Mouse (Mus musculus): Measurements from ENCODE around the gene Gsg1l. TPM values are rescaled to one million over a fixed set of nuclear protein-coding genes. Genes with fewer than 3 reads are reported as not detected.

Gene Gsg1l
- total RNA-seq, 2 experiments from 2014 or later, result 15.5 to 18.8 TPM

DNA sequence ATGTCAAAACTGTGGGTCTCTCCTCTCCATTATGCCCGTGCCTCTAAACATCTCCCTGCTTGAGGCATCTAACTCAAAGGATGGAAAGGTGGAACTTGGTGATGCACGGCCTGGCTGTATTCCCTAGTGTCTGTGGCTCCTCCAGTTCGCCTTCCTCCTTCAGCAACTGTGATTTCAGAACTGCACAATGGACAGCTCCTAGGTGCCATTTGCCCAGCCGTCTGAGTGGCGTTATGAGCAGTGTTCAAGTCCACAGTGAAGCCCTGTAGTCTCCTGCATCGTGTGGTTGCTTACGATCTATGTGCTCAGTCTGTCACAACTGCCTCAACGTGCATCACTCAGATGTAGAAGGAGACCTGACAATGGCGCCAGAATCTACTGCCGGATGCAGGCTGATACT is 96.6 kb downstream of the Gsg1l start:
- no peak for DNase-seq (ENCODE audit: low spot score in 2 of 2)

DNA sequence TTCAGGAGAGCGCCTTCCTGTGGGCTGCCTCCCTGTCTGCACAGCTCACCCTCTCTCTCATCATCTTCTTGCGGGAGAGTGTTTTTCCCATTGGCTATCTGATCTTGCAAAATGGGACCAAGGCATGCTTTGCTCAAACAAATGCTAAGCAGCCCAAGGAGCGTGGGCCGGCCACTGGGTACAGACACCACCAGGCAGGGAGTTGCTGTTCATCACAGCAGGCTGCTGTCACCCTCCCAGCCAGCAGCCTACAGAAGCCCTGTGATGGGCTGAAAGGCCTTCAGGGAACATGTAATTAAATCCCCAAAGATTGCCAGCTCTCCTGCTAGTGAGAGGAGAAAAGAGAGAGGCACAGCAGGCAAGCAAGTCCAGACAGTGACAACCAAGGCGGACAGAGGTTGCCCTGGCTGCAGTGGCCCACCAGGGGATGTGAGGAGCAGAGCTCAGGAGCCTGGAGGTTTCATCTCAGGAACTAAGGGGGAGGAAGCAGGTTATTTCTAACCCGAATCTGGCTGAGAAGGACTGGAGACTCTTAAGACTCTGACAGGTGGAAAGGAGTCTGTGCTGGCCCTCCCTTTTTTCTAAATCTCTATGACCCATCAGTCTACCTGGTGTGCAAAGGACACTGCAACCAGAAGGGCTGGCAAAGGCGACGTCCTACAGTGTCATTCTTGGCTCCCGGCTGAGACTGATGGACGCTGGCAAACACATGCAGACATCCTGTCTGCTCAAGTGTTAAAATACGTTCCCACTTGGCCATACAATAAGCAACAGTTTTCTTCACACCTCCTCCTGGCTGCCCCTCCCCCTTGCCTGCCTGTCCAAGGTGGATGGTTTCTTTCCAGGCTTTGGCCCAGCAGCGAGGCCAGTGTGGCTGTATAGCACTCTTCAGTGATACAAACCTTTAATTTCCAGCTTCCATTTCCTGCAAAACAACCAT is 98.0 kb downstream of the Gsg1l start:
- DNase-seq (ENCODE audit: low spot score in 2 of 2), result no peak

- DNase-seq (ENCODE audit: low spot score in 2 of 2), result no peak
Observed at GRCm38 (mm10) chr7:125979591-125979990, 102.6 kb downstream of the Gsg1l start.

DNA sequence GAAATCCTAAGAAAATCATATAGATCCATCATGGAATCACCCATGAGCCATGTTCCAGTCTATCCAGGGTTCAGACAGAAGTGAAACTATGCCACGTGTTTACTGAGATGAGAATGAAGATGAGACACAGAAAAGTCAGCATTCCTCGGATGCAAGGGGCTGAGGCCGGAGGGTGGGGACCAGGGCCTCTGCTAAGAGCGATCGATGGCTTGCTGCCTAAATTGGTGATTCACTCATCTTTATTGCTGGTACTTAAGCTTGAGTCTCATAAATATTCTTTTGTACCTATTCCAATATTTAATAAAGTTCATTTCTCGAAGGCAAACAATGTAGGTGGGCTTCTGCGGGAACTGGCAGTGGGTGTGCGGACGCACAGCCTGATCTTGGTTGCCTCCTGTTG is 105.5 kb downstream of the Gsg1l start:
- DNase-seq (ENCODE audit: low spot score in 2 of 2), result no peak

GRCm38 (mm10) chr7:125975414-125975813 is 106.8 kb downstream of the Gsg1l start:
- no peak for DNase-seq (ENCODE audit: low spot score in 2 of 2)

- DNase-seq (ENCODE audit: low spot score in 2 of 2), result no peak
Observed at GRCm38 (mm10) chr7:125973874-125974273, 108.3 kb downstream of the Gsg1l start.

GRCm38 (mm10) chr7:125972776-125973175 is 109.4 kb downstream of the Gsg1l start:
- DNase-seq (ENCODE audit: low spot score in 2 of 2), result no peak

GRCm38 (mm10) chr7:125972174-125972672 is 110.0 kb downstream of the Gsg1l start:
- no peak for DNase-seq (ENCODE audit: low spot score in 2 of 2)

DNA sequence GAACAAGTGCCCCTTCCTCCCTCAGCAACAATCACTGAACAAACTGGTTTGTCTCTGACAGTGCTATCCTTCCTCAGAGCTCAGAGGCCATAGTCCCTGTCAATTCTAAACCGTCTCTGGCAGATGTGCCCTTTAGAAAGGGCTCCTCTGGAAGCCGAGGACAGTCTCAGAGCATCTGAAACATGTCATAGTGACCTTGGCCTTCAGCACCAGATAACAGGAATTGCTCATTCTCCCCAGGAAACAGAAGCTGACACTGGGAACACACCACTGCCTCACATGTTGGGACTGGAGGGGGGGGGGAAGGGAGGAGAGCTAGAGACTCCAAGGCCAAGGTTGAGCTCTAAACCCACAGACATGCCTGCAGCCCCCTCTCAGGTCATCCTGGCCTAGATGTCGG is 113.1 kb downstream of the Gsg1l start:
- no peak for DNase-seq (ENCODE audit: low spot score in 2 of 2)

DNA sequence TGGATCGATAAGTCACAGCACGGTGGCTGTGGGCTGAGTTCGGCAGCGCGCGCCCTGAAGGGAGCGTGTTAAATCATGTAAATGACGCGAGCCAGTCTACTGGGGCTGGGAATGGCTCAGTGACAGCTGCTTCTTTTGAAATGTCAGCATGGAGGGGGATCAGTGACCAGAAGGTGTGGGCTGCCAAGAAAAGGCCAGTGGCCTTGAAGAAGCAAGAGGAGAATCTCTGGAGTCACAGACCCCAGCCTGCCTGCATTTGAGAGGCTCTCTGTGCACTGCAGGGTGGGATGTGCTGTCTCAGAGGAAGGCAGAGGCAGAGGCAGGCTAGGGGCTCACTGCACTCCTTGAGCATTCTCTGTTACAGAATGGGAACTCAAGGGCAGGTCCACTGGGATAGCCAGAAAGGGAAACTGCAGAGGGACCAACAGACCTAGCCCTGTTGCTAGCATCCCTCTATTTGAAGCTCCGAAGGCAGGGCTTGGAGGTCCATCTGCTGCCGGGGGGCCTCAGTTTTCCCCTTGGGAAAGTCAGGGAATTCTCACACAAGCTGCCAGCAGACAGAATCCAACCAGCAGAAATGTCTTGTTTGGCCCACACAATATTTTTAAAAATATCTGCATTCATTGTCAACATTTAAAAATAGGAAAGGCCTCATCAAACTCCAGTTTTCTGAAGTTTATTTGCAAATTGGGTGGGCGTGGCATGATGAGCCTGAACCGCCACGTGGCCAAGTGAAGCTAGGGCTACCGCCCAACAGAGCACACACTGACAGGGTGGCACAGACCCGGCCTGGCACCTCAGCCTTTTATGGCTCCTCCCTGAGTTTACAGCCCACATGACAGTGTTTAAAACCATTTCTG is 115.6 kb downstream of the Gsg1l start:
- DNase-seq (ENCODE audit: low spot score in 2 of 2), result no peak

GRCm38 (mm10) chr7:125964087-125964607 is 118.1 kb downstream of the Gsg1l start:
- DNase-seq (ENCODE audit: low spot score in 2 of 2), result no peak

- no peak for DNase-seq (ENCODE audit: low spot score in 2 of 2)
Observed at GRCm38 (mm10) chr7:125959294-125960048, 122.7 kb downstream of the Gsg1l start.

GRCm38 (mm10) chr7:125958856-125959255 is 123.4 kb downstream of the Gsg1l start:
- no peak for DNase-seq (ENCODE audit: low spot score in 2 of 2)

DNA sequence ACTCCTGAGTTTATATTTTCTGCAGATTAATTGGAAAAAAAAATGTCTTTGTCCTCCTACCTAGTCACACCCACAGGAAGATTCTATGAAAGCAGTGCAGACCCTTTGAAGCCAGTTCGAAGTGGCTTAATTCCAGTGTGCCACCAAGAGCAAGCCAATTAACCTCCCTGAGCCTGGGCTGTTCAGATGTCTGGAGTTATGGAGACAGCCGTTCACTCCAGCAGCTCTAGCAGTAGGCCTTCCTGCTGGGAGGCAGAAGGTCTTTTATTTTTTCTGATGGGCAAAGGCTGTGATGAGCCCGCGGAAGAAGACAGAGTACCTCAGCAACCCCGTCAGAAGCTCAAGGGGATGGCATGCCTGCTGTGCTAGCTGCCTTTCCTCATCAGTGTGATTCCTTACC is 127.2 kb downstream of the Gsg1l start:
- DNase-seq (ENCODE audit: low spot score in 2 of 2), result no peak

GRCm38 (mm10) chr7:125954356-125954878 is 127.8 kb downstream of the Gsg1l start:
- DNase-seq (ENCODE audit: low spot score in 2 of 2), result no peak

GRCm38 (mm10) chr7:125953844-125954243 is 128.4 kb downstream of the Gsg1l start:
- DNase-seq (ENCODE audit: low spot score in 2 of 2), result no peak

- no peak for DNase-seq (ENCODE audit: low spot score in 2 of 2)
Observed at GRCm38 (mm10) chr7:125951911-125952310, 130.3 kb downstream of the Gsg1l start.

- DNase-seq (ENCODE audit: low spot score in 2 of 2), result no peak
Observed at GRCm38 (mm10) chr7:125948973-125949372, 133.2 kb downstream of the Gsg1l start.

GRCm38 (mm10) chr7:125945915-125946314 is 136.3 kb downstream of the Gsg1l start:
- DNase-seq (ENCODE audit: low spot score in 2 of 2), result no peak

DNA sequence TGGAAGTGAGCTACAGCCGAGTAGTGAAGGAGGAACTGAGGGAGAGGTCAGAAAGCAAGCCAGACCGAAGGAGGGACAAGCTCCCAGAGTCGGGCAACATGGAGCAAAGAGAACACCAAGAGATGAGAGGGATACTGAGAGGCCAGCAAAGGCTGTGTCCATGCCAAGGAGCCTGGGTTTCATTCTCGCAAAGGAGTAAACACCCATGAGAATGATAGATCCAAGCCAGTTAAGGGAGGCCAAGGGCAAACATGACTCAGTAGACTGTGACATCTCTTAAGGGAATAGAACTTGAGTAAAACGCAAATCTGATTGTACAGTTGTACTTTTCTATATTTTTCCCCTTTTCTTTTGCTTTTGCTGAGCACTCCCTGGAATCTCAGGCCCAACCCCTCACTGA is 137.6 kb downstream of the Gsg1l start:
- no peak for DNase-seq (ENCODE audit: low spot score in 2 of 2)

DNA sequence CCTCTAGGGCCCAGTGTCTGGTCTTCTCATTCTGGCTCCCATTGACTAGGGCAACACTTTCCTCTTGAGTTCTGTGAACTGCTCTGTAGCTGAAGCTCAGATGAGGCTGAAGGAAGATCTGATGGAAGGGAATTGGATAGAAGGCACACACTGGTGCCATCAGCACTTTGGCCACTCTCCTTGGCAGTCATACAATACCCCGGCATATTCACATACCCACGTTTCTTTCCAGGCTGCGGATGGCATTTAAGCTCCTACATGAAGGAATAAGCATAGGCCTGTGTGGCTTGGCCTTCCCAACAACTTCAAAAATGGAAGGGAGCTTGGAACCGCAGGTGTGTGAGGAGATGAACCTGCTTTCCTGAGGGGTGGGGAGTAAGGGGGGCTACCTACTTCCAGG is 138.7 kb downstream of the Gsg1l start:
- DNase-seq (ENCODE audit: low spot score in 2 of 2), result no peak
